ENCODE assay signal across 17 mouse cellular contexts in the genomic region with DNA sequence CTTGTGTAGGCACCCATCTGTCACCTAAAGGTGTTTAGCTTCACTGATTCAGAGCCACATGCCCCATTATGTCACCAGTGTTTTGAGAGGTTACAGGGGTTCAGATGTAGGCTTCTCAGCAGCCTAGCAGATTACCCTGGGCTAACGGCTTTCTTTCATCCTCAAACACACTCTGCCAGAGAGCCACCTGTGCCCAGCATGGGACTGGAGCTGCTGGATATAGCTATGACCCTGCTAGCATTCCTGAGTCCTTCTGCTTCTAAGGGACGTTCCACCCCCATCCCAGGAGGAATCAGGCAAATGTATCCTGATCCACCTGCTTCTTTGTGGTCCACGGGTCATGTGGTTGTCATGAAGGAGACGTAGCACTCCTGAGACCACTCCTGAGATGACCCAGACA. TPM values are rescaled to one million over a fixed set of nuclear protein-coding genes. Genes with fewer than 3 reads are reported as not detected.
"Had no signal": no experiment of that assay in that cellular context is flagged by ENCODE, and none has a peak within 500 bp of the region (broad histone marks: within the 10 kb centered on the region; RNA-seq: fewer than 3 reads in every experiment).

No protein-coding gene starts in this region.

- DNase-seq: kidney, postnatal 10 days; kidney, postnatal 36 days; layer of hippocampus, postnatal 36 days; liver, embryonic 13.5 days; lung, adult 2 months; lung, postnatal 14 days; right cerebral cortex, adult 18-20 months; right cerebral cortex, postnatal 14 days; right cerebral cortex, postnatal 4 days; thymus, adult 2 months; thymus, postnatal 14 days; thymus, postnatal 4 days had no signal

RNA-seq across cellular contexts. Expression of gene Spp2, which starts 15.1 kb away (rescaled TPM):
- polyA plus RNA-seq: limb, embryonic 11.5 days; macrophage; midbrain, embryonic 12.5 days; neural tube, embryonic 12.5 days; neural tube, embryonic 15.5 days had no signal
